Mouse (Mus musculus): ENCODE results near the gene Mtmr12. TPM values are rescaled to one million over a fixed set of nuclear protein-coding genes. Genes with fewer than 3 reads are reported as not detected.
"Not testable (repeated sequence)": the region's sequence is repeated elsewhere in the genome, so short reads cannot be mapped to it uniquely, and the experiment has no call there.

Gene Mtmr12
- total and polyA plus RNA-seq, 2 experiments from 2014 or later: 5.5 to 13.1 TPM

DNA sequence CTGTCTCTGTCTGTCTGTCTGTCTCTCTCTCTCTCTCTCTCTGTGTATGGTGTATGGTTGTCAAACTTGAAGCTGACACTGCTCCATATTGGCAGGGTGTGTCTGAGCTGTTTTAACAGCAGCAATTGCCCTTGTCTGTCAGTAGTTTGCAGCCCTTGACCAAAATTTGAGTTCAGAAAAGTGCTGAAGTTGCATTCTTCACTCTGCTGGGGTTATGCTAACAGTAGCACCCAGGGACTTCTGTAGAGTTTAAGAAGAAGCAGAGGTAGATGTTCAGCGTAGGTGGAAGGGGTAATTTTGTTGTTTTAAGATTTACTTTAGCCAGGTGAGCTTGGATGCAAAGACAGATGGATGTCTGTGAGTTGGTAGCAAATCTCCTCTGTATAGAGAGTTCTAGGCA, 7.4 kb downstream of the Mtmr12 start:
- H3K4me3 ChIP-seq (ENCODE audit: low read depth, low read length): no peak overlapping the region
- no peak for TF ChIP-seq CTCF (IDR thresholded peaks at IDR 0.05; ENCODE audit: low read depth)
- ATAC-seq (no peak), DNase-seq (no peak)
- H3K4me1 ChIP-seq (ENCODE audit: insufficient read depth): no peaks in the 10 kb centered on the region
- H3K4me2 ChIP-seq (ENCODE audit: low read depth): no peak overlapping the region
- 83% methylated on average over 1 of the region's 1 CpGs for WGBS
- no peak overlapping the region for H3K27ac ChIP-seq (ENCODE audit: low read depth, low read length)
- H3K36me3 ChIP-seq (ENCODE audit: insufficient read depth): no peaks in the 10 kb centered on the region
- H3K9me3 ChIP-seq (ENCODE audit: low read length): no peaks in the 10 kb centered on the region
- no peaks in the 10 kb centered on the region for H3K27me3 ChIP-seq (ENCODE audit: insufficient read depth, low read length)
- H3K9ac ChIP-seq: no peak overlapping the region

DNA sequence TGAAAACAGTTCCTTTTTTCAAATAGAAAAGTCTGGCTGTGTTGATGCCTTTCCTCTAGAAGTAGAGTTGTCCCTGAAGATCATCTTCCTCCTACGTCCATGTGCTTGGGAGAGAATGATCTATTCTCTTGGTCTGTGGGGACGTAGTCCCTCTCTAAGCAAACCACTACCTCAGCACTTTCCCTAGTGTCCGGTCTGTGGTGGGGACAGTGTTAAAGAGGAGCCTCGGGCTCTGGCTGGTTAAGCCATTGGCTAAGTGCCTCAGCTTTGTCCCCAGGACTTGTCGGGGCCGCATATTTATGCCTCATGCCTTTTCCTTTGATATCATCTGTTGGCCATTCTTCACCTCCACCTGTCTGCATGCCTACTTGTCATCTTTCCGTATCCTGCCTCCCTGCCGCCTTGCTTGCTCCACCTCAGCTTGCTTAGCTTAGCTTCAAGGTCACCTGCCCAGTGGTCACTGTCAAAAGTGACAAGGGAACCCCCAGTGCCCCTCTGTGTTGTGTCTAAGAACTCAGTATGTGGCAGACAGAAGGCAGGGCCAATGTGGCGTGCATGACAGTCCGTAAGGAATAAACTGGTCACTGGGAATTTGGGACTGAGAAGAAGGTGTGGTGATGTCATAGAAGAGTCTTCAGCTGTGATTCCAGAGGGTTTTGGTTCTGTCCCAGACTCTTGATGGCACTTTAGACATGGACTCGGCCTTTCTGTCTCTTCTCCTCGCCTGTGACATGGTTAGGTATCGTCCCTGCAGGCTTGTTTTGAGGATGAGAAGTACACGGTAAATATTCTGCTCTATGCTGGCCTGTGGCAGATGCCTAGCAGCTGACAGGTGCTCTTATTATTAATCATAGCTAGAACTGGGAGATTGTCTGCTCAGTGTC, 9.9 kb downstream of the Mtmr12 start:
- no peaks in the 10 kb centered on the region for H3K9me3 ChIP-seq (ENCODE audit: low read length)
- no peak overlapping the region for H3K27ac ChIP-seq (ENCODE audit: low read depth, low read length)
- no peaks in the 10 kb centered on the region for H3K27me3 ChIP-seq (ENCODE audit: insufficient read depth, low read length)
- WGBS: 83% methylated on average over 14 of the region's 14 CpGs
- H3K4me1 ChIP-seq (ENCODE audit: insufficient read depth): no peaks in the 10 kb centered on the region
- DNase-seq: no peak
- no peak for TF ChIP-seq CTCF (IDR thresholded peaks at IDR 0.05; ENCODE audit: low read depth)
- H3K4me3 ChIP-seq (ENCODE audit: low read depth, low read length): no peak overlapping the region
- no peaks in the 10 kb centered on the region for H3K36me3 ChIP-seq (ENCODE audit: insufficient read depth)
- ATAC-seq: no peak
- no peak overlapping the region for H3K9ac ChIP-seq
- no peak overlapping the region for H3K4me2 ChIP-seq (ENCODE audit: low read depth)

DNA sequence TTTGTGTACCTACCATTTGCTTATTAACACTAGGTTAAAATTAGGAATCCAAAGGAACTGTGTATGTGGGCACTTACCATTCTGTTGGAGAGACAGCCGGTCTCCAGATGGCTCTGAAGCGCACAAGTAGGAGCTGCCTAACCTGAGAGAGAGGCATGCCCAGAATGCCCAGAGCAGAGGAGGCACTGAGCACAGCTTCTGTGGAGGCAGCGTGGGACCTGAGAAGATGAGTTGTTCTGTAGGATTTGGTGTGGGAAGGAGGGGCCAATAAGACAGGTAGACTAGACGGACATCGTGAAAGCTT, 10.5 kb downstream of the Mtmr12 start:
- TF ChIP-seq CTCF (IDR thresholded peaks at IDR 0.05; ENCODE audit: low read depth): no peak
- no peak overlapping the region for H3K4me3 ChIP-seq (ENCODE audit: low read depth, low read length)
- H3K27ac ChIP-seq (ENCODE audit: low read depth, low read length): no peak overlapping the region
- no peak overlapping the region for H3K4me2 ChIP-seq (ENCODE audit: low read depth)
- no peak overlapping the region for H3K9ac ChIP-seq
- WGBS: 78% methylated on average over 5 of the region's 5 CpGs
- no peaks in the 10 kb centered on the region for H3K9me3 ChIP-seq (ENCODE audit: low read length)
- ATAC-seq (peak; percentile 38; the same call in 1 of the 2 replicates), DNase-seq (no peak)
- no peaks in the 10 kb centered on the region for H3K36me3 ChIP-seq (ENCODE audit: insufficient read depth)
- no peaks in the 10 kb centered on the region for H3K27me3 ChIP-seq (ENCODE audit: insufficient read depth, low read length)
- no peaks in the 10 kb centered on the region for H3K4me1 ChIP-seq (ENCODE audit: insufficient read depth)

DNA sequence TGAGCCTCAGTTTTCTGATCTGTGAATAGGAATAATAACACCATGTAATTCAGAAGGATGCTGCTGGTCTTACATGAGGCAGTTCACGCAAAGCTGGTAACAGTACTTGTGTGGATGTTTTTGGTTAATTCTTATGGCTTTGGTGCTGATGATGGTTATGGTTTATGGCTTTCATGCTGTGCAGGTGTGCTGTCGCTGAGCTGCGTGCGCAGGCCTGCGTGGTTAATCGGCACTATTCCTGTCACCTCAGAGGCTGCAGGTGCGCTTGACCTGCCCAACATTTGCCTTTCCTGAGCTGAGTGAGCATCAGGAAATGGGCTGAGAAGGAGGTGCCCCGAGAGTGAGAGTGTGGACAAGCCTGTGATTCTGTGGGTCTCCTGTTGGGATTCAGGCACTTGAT, 11.3 kb downstream of the Mtmr12 start:
- Histone ChIP-seq H3K9me3 (ENCODE audit: low read length) (no peaks in the 10 kb centered on the region), H3K4me2 (ENCODE audit: low read depth) (no peak overlapping the region), H3K9ac (no peak overlapping the region), H3K27ac (ENCODE audit: low read depth, low read length) (no peak overlapping the region), H3K36me3 (ENCODE audit: insufficient read depth) (no peaks in the 10 kb centered on the region), H3K27me3 (ENCODE audit: insufficient read depth, low read length) (no peaks in the 10 kb centered on the region), H3K4me1 (ENCODE audit: insufficient read depth) (no peaks in the 10 kb centered on the region), H3K4me3 (ENCODE audit: low read depth, low read length) (no peak overlapping the region)
- no peak for TF ChIP-seq CTCF (IDR thresholded peaks at IDR 0.05; ENCODE audit: low read depth)
- ATAC-seq: no peak
- no peak for DNase-seq
- WGBS: 98% methylated on average over 8 of the region's 8 CpGs

DNA sequence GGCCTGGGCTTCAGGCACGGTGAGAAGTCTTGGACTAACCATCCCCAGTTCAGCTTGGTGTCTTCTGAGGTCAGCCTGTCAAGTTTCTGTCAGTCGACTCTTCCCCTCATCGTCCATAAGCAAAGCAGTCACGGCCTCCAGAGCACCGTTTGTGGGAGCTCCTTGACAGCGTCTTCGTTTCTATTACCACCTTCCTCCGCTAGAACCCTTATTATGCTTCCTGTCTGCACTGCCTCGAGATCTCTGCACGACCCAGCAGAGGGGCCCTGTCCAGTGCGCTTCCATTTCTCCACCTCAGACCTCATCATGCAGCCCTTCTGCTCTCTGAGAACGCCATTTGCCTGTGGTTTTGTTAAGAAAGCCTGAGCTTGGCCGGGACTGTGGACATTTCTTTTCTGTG, 12.0 kb downstream of the Mtmr12 start:
- Histone ChIP-seq H3K27me3 (ENCODE audit: insufficient read depth, low read length) (no peaks in the 10 kb centered on the region), H3K27ac (ENCODE audit: low read depth, low read length) (no peak overlapping the region), H3K4me3 (ENCODE audit: low read depth, low read length) (no peak overlapping the region), H3K4me2 (ENCODE audit: low read depth) (no peak overlapping the region), H3K4me1 (ENCODE audit: insufficient read depth) (no peaks in the 10 kb centered on the region), H3K9ac (no peak overlapping the region), H3K9me3 (ENCODE audit: low read length) (no peaks in the 10 kb centered on the region), H3K36me3 (ENCODE audit: insufficient read depth) (no peaks in the 10 kb centered on the region)
- no peak for TF ChIP-seq CTCF (IDR thresholded peaks at IDR 0.05; ENCODE audit: low read depth)
- DNase-seq (no peak), ATAC-seq (no peak)
- WGBS: 89% methylated on average over 13 of the region's 13 CpGs

DNA sequence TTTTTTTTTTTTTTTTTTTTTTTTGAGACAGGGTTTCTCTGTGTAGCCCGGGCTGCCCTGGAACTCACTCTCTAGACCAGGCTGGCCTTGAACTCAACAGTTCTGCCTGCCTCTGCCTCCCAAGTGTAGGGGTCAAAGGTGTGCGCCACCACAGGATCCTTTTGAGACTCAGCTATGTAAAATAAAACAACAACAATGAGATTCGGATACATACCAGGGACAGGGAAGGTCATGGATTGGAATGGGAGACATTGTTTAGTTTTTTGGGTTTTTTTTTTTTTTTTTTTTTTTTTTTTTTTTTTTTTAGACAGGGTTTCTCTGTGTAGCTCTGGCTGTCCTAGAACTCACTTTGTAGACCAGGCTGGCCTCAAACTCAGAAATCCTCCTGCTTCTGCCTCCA, 12.5 kb downstream of the Mtmr12 start:
- not testable (repeated sequence) for H3K27me3 ChIP-seq (ENCODE audit: insufficient read depth, low read length); H3K4me3 ChIP-seq (ENCODE audit: low read depth, low read length); H3K4me2 ChIP-seq (ENCODE audit: low read depth); H3K4me1 ChIP-seq (ENCODE audit: insufficient read depth); ATAC-seq; H3K9ac ChIP-seq; H3K27ac ChIP-seq (ENCODE audit: low read depth, low read length); DNase-seq; H3K36me3 ChIP-seq (ENCODE audit: insufficient read depth); H3K9me3 ChIP-seq (ENCODE audit: low read length)
- 90% methylated on average over 3 of the region's 3 CpGs for WGBS

DNA sequence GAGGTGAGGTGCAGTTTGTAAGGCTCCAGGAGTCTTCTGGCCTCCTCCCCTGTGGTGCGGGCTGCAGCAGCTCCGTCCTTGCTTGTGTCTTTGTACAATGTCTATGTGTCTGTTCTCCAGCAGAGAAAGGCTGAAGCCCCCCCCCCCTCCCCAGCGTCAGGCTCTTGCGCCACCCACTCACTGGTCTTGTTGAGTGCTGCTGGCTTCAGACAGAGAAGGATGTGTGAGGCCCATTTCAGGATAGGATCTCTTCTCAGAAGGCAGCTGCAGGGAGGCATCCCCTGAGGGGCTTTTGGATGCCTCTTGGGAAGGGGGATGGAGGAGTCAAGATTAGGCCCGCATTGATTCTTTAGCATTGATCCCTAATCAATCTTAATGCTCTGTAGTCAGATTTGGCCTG, 13.0 kb downstream of the Mtmr12 start:
- Histone ChIP-seq H3K4me1 (ENCODE audit: insufficient read depth) (peaks cover 4% of the 10 kb centered on the region; the same call in 1 of the 2 replicates), H3K4me2 (ENCODE audit: low read depth) (no peak overlapping the region), H3K27ac (ENCODE audit: low read depth, low read length) (no peak overlapping the region), H3K4me3 (ENCODE audit: low read depth, low read length) (no peak overlapping the region), H3K27me3 (ENCODE audit: insufficient read depth, low read length) (no peaks in the 10 kb centered on the region), H3K9me3 (ENCODE audit: low read length) (no peaks in the 10 kb centered on the region), H3K9ac (no peak overlapping the region), H3K36me3 (ENCODE audit: insufficient read depth) (no peaks in the 10 kb centered on the region)
- TF ChIP-seq CTCF (IDR thresholded peaks at IDR 0.05; ENCODE audit: low read depth): no peak
- ATAC-seq: no peak
- WGBS: 40% methylated on average over 5 of the region's 5 CpGs
- DNase-seq: no peak
